ENCODE assay signal across 8 mouse cellular contexts in the genomic region with DNA sequence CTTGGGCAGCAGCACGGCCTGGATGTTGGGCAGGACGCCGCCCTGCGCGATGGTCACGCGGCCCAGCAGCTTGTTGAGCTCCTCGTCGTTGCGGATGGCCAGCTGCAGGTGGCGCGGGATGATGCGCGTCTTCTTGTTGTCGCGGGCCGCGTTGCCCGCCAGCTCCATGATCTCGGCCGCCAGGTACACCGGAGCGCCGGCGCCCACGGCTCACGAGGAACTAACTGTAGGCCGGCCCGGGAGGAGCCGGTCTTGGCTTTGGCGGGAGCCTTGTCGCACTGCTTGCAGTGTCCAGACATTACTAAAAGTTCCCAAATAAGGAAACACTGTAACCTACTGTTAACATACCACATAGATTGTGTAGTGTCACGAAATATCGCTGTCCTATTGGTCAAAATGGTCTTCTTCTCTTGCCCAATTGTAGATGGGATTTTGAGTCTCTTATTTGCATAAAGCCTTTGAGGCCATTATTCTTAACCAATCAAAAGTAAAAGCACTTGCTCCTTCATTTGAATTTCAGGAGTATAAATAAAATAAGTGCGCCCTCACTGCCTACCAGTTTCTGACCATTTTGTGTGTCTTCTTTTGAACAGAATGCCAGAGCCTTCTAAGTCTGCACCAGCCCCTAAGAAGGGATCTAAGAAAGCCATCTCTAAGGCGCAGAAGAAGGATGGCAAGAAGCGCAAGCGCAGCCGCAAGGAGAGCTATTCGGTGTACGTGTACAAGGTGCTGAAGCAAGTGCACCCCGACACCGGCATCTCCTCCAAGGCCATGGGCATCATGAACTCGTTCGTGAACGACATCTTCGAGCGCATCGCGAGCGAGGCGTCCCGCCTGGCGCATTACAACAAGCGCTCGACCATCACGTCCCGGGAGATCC. TPM values are rescaled to one million over a fixed set of nuclear protein-coding genes. Genes with fewer than 3 reads are reported as not detected.
DNase-seq lines count a peak whose midpoint lies in the region; ATAC-seq and TF ChIP-seq lines count a peak whose summit lies in the region.
"Not testable (repeated sequence)": the region's sequence is repeated elsewhere in the genome, so short reads cannot be mapped to it uniquely, and the experiment has no call there.

A gene (plus strand): TSS at position 534 of the 880 bp plus-strand sequence.

- peak within 1 kb of the TSS; percentile 96 for H3K27ac ChIP-seq in hindbrain, postnatal 0 days

- not testable (repeated sequence) for H3K4me1 ChIP-seq in hindbrain, postnatal 0 days (ENCODE audit: insufficient read depth, low read length)

- peak; percentile 95 for ATAC-seq in hindbrain, postnatal 0 days

- DNase-seq in T-cell, adult 2 months (ENCODE audit: low spot score): peak; percentile 58
- peak; percentile 60 to 72 for DNase-seq in cerebellum, postnatal 36 days
- peak; percentile 43 for DNase-seq in gastrocnemius, adult 18-20 months (ENCODE audit: low spot score)
- peak; percentile 93 for DNase-seq in hindbrain, postnatal 0 days (ENCODE audit: low spot score)
- DNase-seq in left cerebral cortex, adult 18-20 months (ENCODE audit: low spot score in 2 of 2): peak; percentile 42 to 74
- peak; percentile 83 to 84 for DNase-seq in lung, postnatal 4 days
- peak; percentile 97 for DNase-seq in retina, postnatal 1 day
- DNase-seq in urinary bladder, adult 18-20 months (ENCODE audit: low spot score in 2 of 2): peak; percentile 47 to 72

- H3K4me3 ChIP-seq in hindbrain, postnatal 0 days (ENCODE audit: low read length): peak within 1 kb of the TSS; percentile 38

- peak; percentile 40 for TF ChIP-seq CTCF in hindbrain, postnatal 0 days (IDR thresholded peaks at IDR 0.05; ENCODE audit: low read depth)

- not testable (repeated sequence) for H3K36me3 ChIP-seq in hindbrain, postnatal 0 days (ENCODE audit: insufficient read depth, low read length)

- H3K9ac ChIP-seq in hindbrain, postnatal 0 days (replicated peaks; ENCODE audit: low read length): peak within 1 kb of the TSS; percentile 37; the same call in 1 of the 2 replicates

- WGBS in hindbrain, postnatal 0 days: 2% methylated on average over 37 of the region's 58 CpGs

- not testable (repeated sequence) for H3K27me3 ChIP-seq in hindbrain, postnatal 0 days (ENCODE audit: insufficient read depth, low read length)

- H3K4me2 ChIP-seq in hindbrain, postnatal 0 days (ENCODE audit: low read depth, low read length): peak within 1 kb of the TSS; percentile 63

- not testable (repeated sequence) for H3K9me3 ChIP-seq in hindbrain, postnatal 0 days (ENCODE audit: low read length)

RNA-seq across cellular contexts. Expression of the gene that starts here (rescaled TPM):
- 1 to 10 TPM; 1.3 to 1.4 TPM for total RNA-seq in gastrocnemius, adult 18-20 months (2021)
- 1,454 and 1,759 TPM in 2 replicates for total RNA-seq in hindbrain, postnatal 0 days (2014; rRNA removed)
- polyA plus RNA-seq in hindbrain, postnatal 0 days (2015; fragmentation: Nextera tagmentation; extraction: Ambion mirVana): 0.49 and 0.55 TPM in 2 replicates
- 10 to 100 TPM; 17.8 to 19.6 TPM for total RNA-seq in left cerebral cortex, adult 18-20 months (2021)

Comparison
In these comparisons a context has a peak if more than half of its experiments do, and no peak if none do; other contexts are left out.
1. Peak in every context shown above with its lines: DNase-seq, ATAC-seq, H3K4me3 ChIP-seq and H3K27ac ChIP-seq.
2. RNA of the gene that starts here (total RNA-seq): 1,454 to 1,759 TPM in hindbrain, postnatal 0 days; 17.8 to 19.6 TPM in left cerebral cortex, adult 18-20 months and 1.3 to 1.4 TPM in gastrocnemius, adult 18-20 months; every median in the first group is over 10 times any median in the second.
3. DNase-seq: peak in every context shown above with its lines; median percentile 97 in retina, postnatal 1 day; 93 in hindbrain, postnatal 0 days; 84 in lung, postnatal 4 days; 66 in cerebellum, postnatal 36 days; 60 in urinary bladder, adult 18-20 months; 58 in T-cell, adult 2 months; 58 in left cerebral cortex, adult 18-20 months; 43 in gastrocnemius, adult 18-20 months.